Mouse (Mus musculus): ENCODE data around the gene Fmnl2. TPM values are rescaled to one million over a fixed set of nuclear protein-coding genes. Genes with fewer than 3 reads are reported as not detected.

Fmnl2 gene
- polyA plus RNA-seq, 1 experiment from 2014 or later = 19.5 TPM

GRCm38 (mm10) chr2:53083241-53083640, 225.6 kb downstream of the Fmnl2 start:
- H3K9ac ChIP-seq (ENCODE audit: low read depth, low read length) = no peak overlapping the region
- no peak overlapping the region for H3K4me2 ChIP-seq (replicated peaks; ENCODE audit: low read depth, low read length)
- DNase-seq (ENCODE audit: low spot score) = peak; percentile 25
- no peaks in the 10 kb centered on the region for H3K4me1 ChIP-seq (replicated peaks; ENCODE audit: control insufficient read depth, insufficient read depth, low read length)
- H3K4me3 ChIP-seq (ENCODE audit: low read depth, low read length) = no peak overlapping the region
- no peaks in the 10 kb centered on the region for H3K27me3 ChIP-seq (ENCODE audit: control insufficient read depth, insufficient read depth, low read length)
- no peaks in the 10 kb centered on the region for H3K36me3 ChIP-seq (ENCODE audit: control insufficient read depth, insufficient read depth, low read length)
- H3K9me3 ChIP-seq (ENCODE audit: control insufficient read depth, low read length) = no peaks in the 10 kb centered on the region
- WGBS = 49% methylated on average over 1 of the region's 1 CpGs
- H3K27ac ChIP-seq (ENCODE audit: low read depth, low read length) = no peak overlapping the region
- no peak for ATAC-seq (ENCODE audit: low FRiP score)

GRCm38 (mm10) chr2:53085617-53086202, 228.1 kb downstream of the Fmnl2 start:
- no peaks in the 10 kb centered on the region for H3K4me1 ChIP-seq (replicated peaks; ENCODE audit: control insufficient read depth, insufficient read depth, low read length)
- peak; percentile 39; the same call in 1 of the 2 replicates for ATAC-seq (ENCODE audit: low FRiP score)
- no peaks in the 10 kb centered on the region for H3K27me3 ChIP-seq (ENCODE audit: control insufficient read depth, insufficient read depth, low read length)
- H3K9me3 ChIP-seq (ENCODE audit: control insufficient read depth, low read length) = no peaks in the 10 kb centered on the region
- no peak overlapping the region for H3K9ac ChIP-seq (ENCODE audit: low read depth, low read length)
- DNase-seq (ENCODE audit: low spot score) = peak; percentile 58
- no peaks in the 10 kb centered on the region for H3K36me3 ChIP-seq (ENCODE audit: control insufficient read depth, insufficient read depth, low read length)
- WGBS = 61% methylated on average over 9 of the region's 9 CpGs
- no peak overlapping the region for H3K4me2 ChIP-seq (replicated peaks; ENCODE audit: low read depth, low read length)
- no peak overlapping the region for H3K4me3 ChIP-seq (ENCODE audit: low read depth, low read length)
- H3K27ac ChIP-seq (ENCODE audit: low read depth, low read length) = no peak overlapping the region

- Histone ChIP-seq H3K27me3 (ENCODE audit: control insufficient read depth, insufficient read depth, low read length) (no peaks in the 10 kb centered on the region), H3K4me2 (replicated peaks; ENCODE audit: low read depth, low read length) (no peak overlapping the region), H3K36me3 (ENCODE audit: control insufficient read depth, insufficient read depth, low read length) (no peaks in the 10 kb centered on the region), H3K9ac (ENCODE audit: low read depth, low read length) (no peak overlapping the region), H3K4me1 (replicated peaks; ENCODE audit: control insufficient read depth, insufficient read depth, low read length) (no peaks in the 10 kb centered on the region), H3K9me3 (ENCODE audit: control insufficient read depth, low read length) (no peaks in the 10 kb centered on the region), H3K4me3 (ENCODE audit: low read depth, low read length) (no peak overlapping the region), H3K27ac (ENCODE audit: low read depth, low read length) (no peak overlapping the region)
- ATAC-seq (ENCODE audit: low FRiP score) = no peak
- no peak for DNase-seq (ENCODE audit: low spot score)
- WGBS = 93% methylated on average over 3 of the region's 3 CpGs
Measured at GRCm38 (mm10) chr2:53088744-53089143, 231.1 kb downstream of the Fmnl2 start.

GRCm38 (mm10) chr2:53095031-53095430, 237.4 kb downstream of the Fmnl2 start:
- H3K4me3 ChIP-seq (ENCODE audit: low read depth, low read length) = no peak overlapping the region
- 90% methylated on average over 9 of the region's 9 CpGs for WGBS
- H3K4me2 ChIP-seq (replicated peaks; ENCODE audit: low read depth, low read length) = no peak overlapping the region
- H3K27ac ChIP-seq (ENCODE audit: low read depth, low read length) = no peak overlapping the region
- H3K36me3 ChIP-seq (ENCODE audit: control insufficient read depth, insufficient read depth, low read length) = no peaks in the 10 kb centered on the region
- no peak overlapping the region for H3K9ac ChIP-seq (ENCODE audit: low read depth, low read length)
- no peak for DNase-seq (ENCODE audit: low spot score)
- no peak for ATAC-seq (ENCODE audit: low FRiP score)
- no peaks in the 10 kb centered on the region for H3K27me3 ChIP-seq (ENCODE audit: control insufficient read depth, insufficient read depth, low read length)
- no peaks in the 10 kb centered on the region for H3K9me3 ChIP-seq (ENCODE audit: control insufficient read depth, low read length)
- no peaks in the 10 kb centered on the region for H3K4me1 ChIP-seq (replicated peaks; ENCODE audit: control insufficient read depth, insufficient read depth, low read length)

- DNase-seq (ENCODE audit: low spot score) = no peak
- no peak overlapping the region for H3K4me2 ChIP-seq (replicated peaks; ENCODE audit: low read depth, low read length)
- ATAC-seq (ENCODE audit: low FRiP score) = no peak
- 94% methylated on average over 3 of the region's 3 CpGs for WGBS
- no peak overlapping the region for H3K4me3 ChIP-seq (ENCODE audit: low read depth, low read length)
- no peaks in the 10 kb centered on the region for H3K27me3 ChIP-seq (ENCODE audit: control insufficient read depth, insufficient read depth, low read length)
- no peak overlapping the region for H3K9ac ChIP-seq (ENCODE audit: low read depth, low read length)
- H3K4me1 ChIP-seq (replicated peaks; ENCODE audit: control insufficient read depth, insufficient read depth, low read length) = no peaks in the 10 kb centered on the region
- no peaks in the 10 kb centered on the region for H3K36me3 ChIP-seq (ENCODE audit: control insufficient read depth, insufficient read depth, low read length)
- no peak overlapping the region for H3K27ac ChIP-seq (ENCODE audit: low read depth, low read length)
- no peaks in the 10 kb centered on the region for H3K9me3 ChIP-seq (ENCODE audit: control insufficient read depth, low read length)
Measured at GRCm38 (mm10) chr2:53095489-53095888, 237.8 kb downstream of the Fmnl2 start.

GRCm38 (mm10) chr2:53100093-53100492, 242.4 kb downstream of the Fmnl2 start:
- no peak for DNase-seq (ENCODE audit: low spot score)
- Histone ChIP-seq H3K9me3 (ENCODE audit: control insufficient read depth, low read length) (no peaks in the 10 kb centered on the region), H3K27ac (ENCODE audit: low read depth, low read length) (no peak overlapping the region), H3K4me1 (replicated peaks; ENCODE audit: control insufficient read depth, insufficient read depth, low read length) (no peaks in the 10 kb centered on the region), H3K9ac (ENCODE audit: low read depth, low read length) (no peak overlapping the region), H3K4me3 (ENCODE audit: low read depth, low read length) (no peak overlapping the region), H3K4me2 (replicated peaks; ENCODE audit: low read depth, low read length) (no peak overlapping the region), H3K36me3 (ENCODE audit: control insufficient read depth, insufficient read depth, low read length) (no peaks in the 10 kb centered on the region), H3K27me3 (ENCODE audit: control insufficient read depth, insufficient read depth, low read length) (no peaks in the 10 kb centered on the region)
- 72% methylated on average over 2 of the region's 2 CpGs for WGBS
- ATAC-seq (ENCODE audit: low FRiP score) = no peak

- ATAC-seq (ENCODE audit: low FRiP score) = no peak
- WGBS = 85% methylated on average over 11 of the region's 11 CpGs
- H3K4me2 ChIP-seq (replicated peaks; ENCODE audit: low read depth, low read length) = no peak overlapping the region
- no peaks in the 10 kb centered on the region for H3K36me3 ChIP-seq (ENCODE audit: control insufficient read depth, insufficient read depth, low read length)
- no peaks in the 10 kb centered on the region for H3K27me3 ChIP-seq (ENCODE audit: control insufficient read depth, insufficient read depth, low read length)
- H3K9ac ChIP-seq (ENCODE audit: low read depth, low read length) = no peak overlapping the region
- H3K9me3 ChIP-seq (ENCODE audit: control insufficient read depth, low read length) = no peaks in the 10 kb centered on the region
- no peaks in the 10 kb centered on the region for H3K4me1 ChIP-seq (replicated peaks; ENCODE audit: control insufficient read depth, insufficient read depth, low read length)
- no peak overlapping the region for H3K27ac ChIP-seq (ENCODE audit: low read depth, low read length)
- no peak overlapping the region for H3K4me3 ChIP-seq (ENCODE audit: low read depth, low read length)
- no peak for DNase-seq (ENCODE audit: low spot score)
Measured at GRCm38 (mm10) chr2:53101885-53102740, 244.5 kb downstream of the Fmnl2 start.

GRCm38 (mm10) chr2:53102901-53103300, 245.2 kb downstream of the Fmnl2 start:
- Histone ChIP-seq H3K36me3 (ENCODE audit: control insufficient read depth, insufficient read depth, low read length) (no peaks in the 10 kb centered on the region), H3K4me3 (ENCODE audit: low read depth, low read length) (no peak overlapping the region), H3K27ac (ENCODE audit: low read depth, low read length) (no peak overlapping the region), H3K9me3 (ENCODE audit: control insufficient read depth, low read length) (no peaks in the 10 kb centered on the region), H3K4me1 (replicated peaks; ENCODE audit: control insufficient read depth, insufficient read depth, low read length) (no peaks in the 10 kb centered on the region), H3K4me2 (replicated peaks; ENCODE audit: low read depth, low read length) (no peak overlapping the region), H3K9ac (ENCODE audit: low read depth, low read length) (no peak overlapping the region), H3K27me3 (ENCODE audit: control insufficient read depth, insufficient read depth, low read length) (no peaks in the 10 kb centered on the region)
- DNase-seq (ENCODE audit: low spot score) (no peak), ATAC-seq (ENCODE audit: low FRiP score) (no peak)
- 95% methylated on average over 2 of the region's 2 CpGs for WGBS

- Histone ChIP-seq H3K36me3 (ENCODE audit: control insufficient read depth, insufficient read depth, low read length) (no peaks in the 10 kb centered on the region), H3K4me3 (ENCODE audit: low read depth, low read length) (no peak overlapping the region), H3K4me1 (replicated peaks; ENCODE audit: control insufficient read depth, insufficient read depth, low read length) (no peaks in the 10 kb centered on the region), H3K9ac (ENCODE audit: low read depth, low read length) (no peak overlapping the region), H3K4me2 (replicated peaks; ENCODE audit: low read depth, low read length) (no peak overlapping the region), H3K9me3 (ENCODE audit: control insufficient read depth, low read length) (no peaks in the 10 kb centered on the region), H3K27me3 (ENCODE audit: control insufficient read depth, insufficient read depth, low read length) (no peaks in the 10 kb centered on the region), H3K27ac (ENCODE audit: low read depth, low read length) (no peak overlapping the region)
- 94% methylated on average over 10 of the region's 10 CpGs for whole genome bisulfite sequencing
- DNase-seq (ENCODE audit: low spot score) (no peak), ATAC-seq (ENCODE audit: low FRiP score) (no peak)
Measured at GRCm38 (mm10) chr2:53105408-53105807, 247.7 kb downstream of the Fmnl2 start.

Data from hindbrain, embryonic 11.5 days (tissue).